Mouse (Mus musculus) limb, embryonic 11.5 days (tissue): ENCODE measurements at regions not wholly inside any gene's neighbourhood (a gene's known extent, or its start where the extent isn't known, plus 50 kb on each side); places are given as distances from the start of the nearest gene placed in this dataset.

Experiments used
- ATAC-seq: fragments of 200-750 bp; cut with Nextera tagmentation; 2 replicates; pipeline ENCODE4 v1.8.0; 2017; ENCODE audit warnings: low read depth; ENCODE audit not compliant: insufficient number of reproducible peaks, low FRiP score, low TSS enrichment
- DNase-seq: peaks from one replicate; pipeline ENCODE4 v3.0.0-alpha.2; 2015; ENCODE audit warnings: low spot score
- H3K27ac ChIP-seq: fragments of 300-500 bp; sonication (generic); replicated peaks from 2 replicates; pipeline ENCODE4 v1.5.1; 2014; ENCODE audit warnings: low read depth, mild to moderate bottlenecking, low read length
- H3K27me3 ChIP-seq: fragments of 300-500 bp; sonication (generic); 2 replicates; pipeline ENCODE4 v1.6.1; 2014; ENCODE audit warnings: mild to moderate bottlenecking, low read length, mixed read lengths; ENCODE audit not compliant: control insufficient read depth, insufficient read depth
- H3K36me3 ChIP-seq: fragments of 300-500 bp; sonication (generic); 2 replicates; pipeline ENCODE4 v1.6.1; 2014; ENCODE audit warnings: mild to moderate bottlenecking, low read length, moderate library complexity, mixed read lengths; ENCODE audit not compliant: control insufficient read depth, insufficient read depth
- H3K4me1 ChIP-seq: fragments of 300-500 bp; sonication (generic); 2 replicates; pipeline ENCODE4 v1.6.1; 2014; ENCODE audit warnings: low read length, mixed read lengths; ENCODE audit not compliant: control insufficient read depth, insufficient read depth
- H3K4me2 ChIP-seq: fragments of 300-500 bp; sonication (generic); 2 replicates; pipeline ENCODE4 v1.6.1; 2014; ENCODE audit warnings: low read depth, mild to moderate bottlenecking, moderate library complexity; ENCODE audit not compliant: severe bottlenecking
- H3K4me3 ChIP-seq: fragments of 300-500 bp; sonication (generic); 2 replicates; pipeline ENCODE4 v1.5.1; 2014; ENCODE audit warnings: low read depth, low read length
- H3K9ac ChIP-seq: fragments of 300-500 bp; sonication (generic); 2 replicates; pipeline ENCODE4 v1.6.1; 2014; ENCODE audit warnings: mild to moderate bottlenecking, low read length
- H3K9me3 ChIP-seq: fragments of 300-500 bp; sonication (generic); 2 replicates; pipeline ENCODE4 v1.6.1; 2016; ENCODE audit warnings: low read length; ENCODE audit not compliant: control insufficient read depth
- WGBS: fragments of 180-500 bp; shearing (Covaris S2); extraction: QIAGEN DNeasy Blood & Tissue Kit; methylation state at CpG from one replicate; pipeline ENCODE4 v1.1.7; 2014; 5-methylcytosine and 5-hydroxymethylcytosine counted together

GRCm38 (mm10) chr10:21701580-21701979, 108.6 kb downstream of the 1700020N01Rik start:
- Histone ChIP-seq H3K9me3 (no peaks in the 10 kb centered on the region), H3K9ac (no peak overlapping the region), H3K27ac (no peak overlapping the region), H3K4me3 (no peak overlapping the region), H3K4me1 (no peaks in the 10 kb centered on the region), H3K36me3 (no peaks in the 10 kb centered on the region), H3K4me2 (no peak overlapping the region), H3K27me3 (no peaks in the 10 kb centered on the region)
- no peak for DNase-seq
- WGBS, result 75% methylated on average over 3 of the region's 3 CpGs
- no peak for ATAC-seq

- ATAC-seq, result no peak
- WGBS, result 70% methylated on average over 1 of the region's 1 CpGs
- no peak overlapping the region for H3K4me3 ChIP-seq
Observed at GRCm38 (mm10) chr10:21702134-21702533, 109.2 kb downstream of the 1700020N01Rik start.

GRCm38 (mm10) chr10:21711866-21712265, 118.9 kb downstream of the 1700020N01Rik start:
- Histone ChIP-seq H3K9me3 (no peaks in the 10 kb centered on the region), H3K27ac (no peak overlapping the region), H3K27me3 (no peaks in the 10 kb centered on the region), H3K4me3 (no peak overlapping the region), H3K4me2 (no peak overlapping the region), H3K4me1 (no peaks in the 10 kb centered on the region), H3K36me3 (no peaks in the 10 kb centered on the region), H3K9ac (no peak overlapping the region)
- DNase-seq (no peak), ATAC-seq (no peak)
- WGBS, result 82% methylated on average over 7 of the region's 7 CpGs

More at GRCm38 (mm10) chr10:21702134-21702533, 109.2 kb downstream of the 1700020N01Rik start:
- Histone ChIP-seq H3K9me3 (no peaks in the 10 kb centered on the region), H3K4me1 (no peaks in the 10 kb centered on the region), H3K4me2 (no peak overlapping the region), H3K27ac (no peak overlapping the region), H3K9ac (no peak overlapping the region), H3K27me3 (no peaks in the 10 kb centered on the region), H3K36me3 (no peaks in the 10 kb centered on the region)
- DNase-seq, result no peak

GRCm38 (mm10) chr10:21712828-21713227, 119.9 kb downstream of the 1700020N01Rik start:
- no peak overlapping the region for H3K4me2 ChIP-seq
- WGBS, result 46% methylated on average over 3 of the region's 3 CpGs
- H3K27ac ChIP-seq, result no peak overlapping the region
- H3K9me3 ChIP-seq, result no peaks in the 10 kb centered on the region
- H3K4me3 ChIP-seq, result no peak overlapping the region
- DNase-seq (no peak), ATAC-seq (no peak)
- H3K4me1 ChIP-seq, result no peaks in the 10 kb centered on the region
- H3K27me3 ChIP-seq, result no peaks in the 10 kb centered on the region
- no peaks in the 10 kb centered on the region for H3K36me3 ChIP-seq
- H3K9ac ChIP-seq, result no peak overlapping the region

- no peak overlapping the region for H3K4me3 ChIP-seq
- no peaks in the 10 kb centered on the region for H3K27me3 ChIP-seq
- no peak for ATAC-seq
- no peak for DNase-seq
- H3K27ac ChIP-seq, result no peak overlapping the region
- 92% methylated on average over 3 of the region's 3 CpGs for WGBS
- H3K4me2 ChIP-seq, result no peak overlapping the region
- no peaks in the 10 kb centered on the region for H3K9me3 ChIP-seq
- no peaks in the 10 kb centered on the region for H3K36me3 ChIP-seq
- H3K9ac ChIP-seq, result no peak overlapping the region
- H3K4me1 ChIP-seq, result no peaks in the 10 kb centered on the region
Observed at GRCm38 (mm10) chr10:21715436-21715835, 122.5 kb downstream of the 1700020N01Rik start.

GRCm38 (mm10) chr10:21718189-21718588, 125.2 kb downstream of the 1700020N01Rik start:
- Histone ChIP-seq H3K4me3 (no peak overlapping the region), H3K36me3 (no peaks in the 10 kb centered on the region), H3K4me1 (no peaks in the 10 kb centered on the region), H3K9ac (no peak overlapping the region), H3K27me3 (no peaks in the 10 kb centered on the region), H3K27ac (no peak overlapping the region), H3K9me3 (no peaks in the 10 kb centered on the region), H3K4me2 (no peak overlapping the region)
- DNase-seq (no peak), ATAC-seq (no peak)
- WGBS, result 71% methylated on average over 4 of the region's 4 CpGs

GRCm38 (mm10) chr10:21724351-21724750, 131.4 kb downstream of the 1700020N01Rik start:
- no peak overlapping the region for H3K27ac ChIP-seq

GRCm38 (mm10) chr10:21724999-21725398, 132.1 kb downstream of the 1700020N01Rik start:
- ATAC-seq (no peak), DNase-seq (no peak)
- H3K27ac ChIP-seq, result no peak overlapping the region
- H3K36me3 ChIP-seq, result no peaks in the 10 kb centered on the region
- H3K4me3 ChIP-seq, result no peak overlapping the region
- no peak overlapping the region for H3K4me2 ChIP-seq
- 88% methylated on average over 3 of the region's 3 CpGs for WGBS
- H3K9me3 ChIP-seq, result no peaks in the 10 kb centered on the region
- H3K4me1 ChIP-seq, result no peaks in the 10 kb centered on the region
- no peak overlapping the region for H3K9ac ChIP-seq
- H3K27me3 ChIP-seq, result no peaks in the 10 kb centered on the region

More at GRCm38 (mm10) chr10:21724351-21724750, 131.4 kb downstream of the 1700020N01Rik start:
- ATAC-seq (no peak), DNase-seq (no peak)
- H3K36me3 ChIP-seq, result no peaks in the 10 kb centered on the region
- no peaks in the 10 kb centered on the region for H3K27me3 ChIP-seq
- H3K4me2 ChIP-seq, result no peak overlapping the region
- WGBS, result 87% methylated on average over 3 of the region's 3 CpGs
- no peak overlapping the region for H3K4me3 ChIP-seq
- H3K9me3 ChIP-seq, result no peaks in the 10 kb centered on the region
- no peak overlapping the region for H3K9ac ChIP-seq
- no peaks in the 10 kb centered on the region for H3K4me1 ChIP-seq

- Histone ChIP-seq H3K4me2 (no peak overlapping the region), H3K36me3 (no peaks in the 10 kb centered on the region), H3K27ac (no peak overlapping the region), H3K9ac (no peak overlapping the region; the same call in 1 of the 2 replicates), H3K9me3 (no peaks in the 10 kb centered on the region), H3K27me3 (no peaks in the 10 kb centered on the region), H3K4me3 (no peak overlapping the region), H3K4me1 (peaks cover 5% of the 10 kb centered on the region; the same call in 1 of the 2 replicates)
- DNase-seq, result no peak
- ATAC-seq, result no peak
- 26% methylated on average over 5 of the region's 5 CpGs for WGBS
Observed at GRCm38 (mm10) chr10:21740256-21740655, 141.7 kb upstream of the Sgk1 start.
